Mouse (Mus musculus) midbrain, embryonic 10.5 days (tissue): ENCODE results near the gene Pdzk1ip1. TPM values are rescaled to one million over a fixed set of nuclear protein-coding genes. Genes with fewer than 3 reads are reported as not detected.
A peak's percentile ranks its signal among the peaks of the same experiment; 100 is the strongest.

ENCODE experiments used
- DNase-seq: peaks from one replicate; pipeline ENCODE4 v3.0.0-alpha.2; 2017; ENCODE audit warnings: low spot score
- H3K27ac ChIP-seq: fragments of 300-500 bp; sonication (generic); replicated peaks from 2 replicates; pipeline ENCODE4 v1.5.1; 2016; ENCODE audit warnings: mild to moderate bottlenecking
- H3K27me3 ChIP-seq: fragments of 300-500 bp; sonication (generic); 2 replicates; pipeline ENCODE4 v1.6.1; 2016; ENCODE audit warnings: low read depth, mild to moderate bottlenecking; ENCODE audit not compliant: poor library complexity, severe bottlenecking
- H3K36me3 ChIP-seq: fragments of 300-500 bp; sonication (generic); 2 replicates; pipeline ENCODE4 v1.6.1; 2016; ENCODE audit warnings: mild to moderate bottlenecking, moderate library complexity
- H3K4me1 ChIP-seq: fragments of 300-500 bp; sonication (generic); 2 replicates; pipeline ENCODE4 v1.6.1; 2016
- H3K4me3 ChIP-seq: fragments of 300-500 bp; sonication (generic); 2 replicates; pipeline ENCODE4 v1.5.1; 2016; ENCODE audit warnings: mild to moderate bottlenecking, moderate library complexity
- H3K9me3 ChIP-seq: fragments of 300-500 bp; sonication (generic); replicated peaks from 2 replicates; pipeline ENCODE4 v1.6.1; 2016; ENCODE audit warnings: mild to moderate bottlenecking
- WGBS: fragments of 180-500 bp; shearing (Covaris S2); methylation state at CpG from one replicate; pipeline ENCODE4 v1.1.7; 2016; 5-methylcytosine and 5-hydroxymethylcytosine counted together
- polyA plus RNA-seq: library from polyadenylated mRNA; unstranded; fragments of >200 nt; fragmentation: Nextera tagmentation; extraction: Ambion mirVana; gene quantifications from 2 replicates; pipeline ENCODE4 v1.2.1, GENCODE M21; 2016

The Pdzk1ip1 gene
- polyA plus RNA-seq, 1 experiment from 2014 or later: 7.9 TPM

GRCm38 (mm10) chr4:115058871-115059590 lies 29.5 kb upstream of the Pdzk1ip1 start:
- no peaks in the 10 kb centered on the region for H3K36me3 ChIP-seq
- H3K9me3 ChIP-seq: no peaks in the 10 kb centered on the region
- WGBS: 1% methylated on average over 23 of the region's 23 CpGs
- H3K4me3 ChIP-seq: peak overlapping the region; percentile 52
- peak overlapping the region; percentile 82 for H3K27ac ChIP-seq
- H3K4me1 ChIP-seq: peaks cover 37% of the 10 kb centered on the region
- DNase-seq: peak; percentile 43
- peaks cover 100% of the 10 kb centered on the region for H3K27me3 ChIP-seq

GRCm38 (mm10) chr4:115059871-115060270 lies 28.6 kb upstream of the Pdzk1ip1 start:
- Histone ChIP-seq H3K27me3 (peaks cover 100% of the 10 kb centered on the region), H3K9me3 (no peaks in the 10 kb centered on the region), H3K27ac (peak overlapping the region; percentile 82), H3K4me1 (peaks cover 38% of the 10 kb centered on the region), H3K36me3 (no peaks in the 10 kb centered on the region), H3K4me3 (peak overlapping the region; percentile 52)
- peak; percentile 46 for DNase-seq
- WGBS: 2% methylated on average over 12 of the region's 12 CpGs

- Histone ChIP-seq H3K27ac (no peak overlapping the region), H3K4me1 (peaks cover 38% of the 10 kb centered on the region), H3K9me3 (no peaks in the 10 kb centered on the region), H3K4me3 (peak overlapping the region; percentile 52), H3K36me3 (no peaks in the 10 kb centered on the region), H3K27me3 (peaks cover 100% of the 10 kb centered on the region)
- 8% methylated on average over 3 of the region's 3 CpGs for WGBS
- DNase-seq: no peak
Observed at GRCm38 (mm10) chr4:115060753-115061152, 27.8 kb upstream of the Pdzk1ip1 start.

GRCm38 (mm10) chr4:115062540-115062874 lies 26.0 kb upstream of the Pdzk1ip1 start:
- Histone ChIP-seq H3K4me3 (peak overlapping the region; percentile 59), H3K9me3 (no peaks in the 10 kb centered on the region), H3K27ac (peak overlapping the region; percentile 69), H3K4me1 (peaks cover 22% of the 10 kb centered on the region), H3K36me3 (no peaks in the 10 kb centered on the region), H3K27me3 (peaks cover 100% of the 10 kb centered on the region)
- WGBS: 4% methylated on average over 9 of the region's 9 CpGs
- peak; percentile 42 for DNase-seq

GRCm38 (mm10) chr4:115062875-115063517 lies 25.5 kb upstream of the Pdzk1ip1 start:
- Histone ChIP-seq H3K27me3 (peaks cover 100% of the 10 kb centered on the region), H3K4me3 (peak overlapping the region; percentile 59), H3K9me3 (no peaks in the 10 kb centered on the region), H3K27ac (peak overlapping the region; percentile 69), H3K4me1 (peaks cover 19% of the 10 kb centered on the region), H3K36me3 (no peaks in the 10 kb centered on the region)
- DNase-seq: peak; percentile 70
- 0% methylated on average over 55 of the region's 58 CpGs for WGBS

GRCm38 (mm10) chr4:115063518-115064239 lies 24.8 kb upstream of the Pdzk1ip1 start:
- Histone ChIP-seq H3K27me3 (peaks cover 100% of the 10 kb centered on the region), H3K4me1 (peaks cover 22% of the 10 kb centered on the region), H3K36me3 (peaks cover 3% of the 10 kb centered on the region; the same call in 1 of the 2 replicates), H3K4me3 (peak overlapping the region; percentile 59), H3K9me3 (no peaks in the 10 kb centered on the region), H3K27ac (peak overlapping the region; percentile 69)
- peak; percentile 39 for DNase-seq
- WGBS: under 1% methylated on average over 31 of the region's 31 CpGs

GRCm38 (mm10) chr4:115071668-115072067 lies 16.8 kb upstream of the Pdzk1ip1 start:
- no peak overlapping the region for H3K4me3 ChIP-seq
- H3K9me3 ChIP-seq: no peaks in the 10 kb centered on the region
- DNase-seq: no peak
- H3K27ac ChIP-seq: no peak overlapping the region
- WGBS: 53% methylated on average over 1 of the region's 1 CpGs
- peaks cover 3% of the 10 kb centered on the region; the same call in 1 of the 2 replicates for H3K36me3 ChIP-seq
- H3K27me3 ChIP-seq: peaks cover 66% of the 10 kb centered on the region
- 0 out of 2 replicates have a peak, but pooled peaks cover 3% of the 10 kb centered on the region for H3K4me1 ChIP-seq

GRCm38 (mm10) chr4:115074789-115075188 lies 13.7 kb upstream of the Pdzk1ip1 start:
- Histone ChIP-seq H3K27ac (no peak overlapping the region), H3K4me1 (peaks cover 16% of the 10 kb centered on the region), H3K4me3 (no peak overlapping the region), H3K27me3 (peaks cover 53% of the 10 kb centered on the region), H3K36me3 (no peaks in the 10 kb centered on the region), H3K9me3 (no peaks in the 10 kb centered on the region)
- WGBS: 85% methylated on average over 1 of the region's 1 CpGs
- no peak for DNase-seq

- Histone ChIP-seq H3K36me3 (no peaks in the 10 kb centered on the region), H3K4me1 (peaks cover 21% of the 10 kb centered on the region), H3K27me3 (peaks cover 47% of the 10 kb centered on the region), H3K27ac (no peak overlapping the region), H3K9me3 (no peaks in the 10 kb centered on the region), H3K4me3 (no peak overlapping the region)
- WGBS: 45% methylated on average over 3 of the region's 3 CpGs
- DNase-seq: no peak
Observed at GRCm38 (mm10) chr4:115075204-115075915, 13.1 kb upstream of the Pdzk1ip1 start.

GRCm38 (mm10) chr4:115078892-115079820 lies 9.4 kb upstream of the Pdzk1ip1 start:
- Histone ChIP-seq H3K27me3 (peaks cover 58% of the 10 kb centered on the region), H3K36me3 (no peaks in the 10 kb centered on the region), H3K27ac (peak overlapping the region; percentile 81), H3K4me3 (peak overlapping the region; percentile 23; the same call in 1 of the 2 replicates), H3K4me1 (peaks cover 21% of the 10 kb centered on the region), H3K9me3 (no peaks in the 10 kb centered on the region)
- WGBS: 25% methylated on average over 10 of the region's 10 CpGs
- peak; percentile 75 for DNase-seq

GRCm38 (mm10) chr4:115079821-115080349 lies 8.6 kb upstream of the Pdzk1ip1 start:
- H3K36me3 ChIP-seq: no peaks in the 10 kb centered on the region
- H3K4me1 ChIP-seq: peaks cover 21% of the 10 kb centered on the region
- H3K27ac ChIP-seq: peak overlapping the region; percentile 81
- no peaks in the 10 kb centered on the region for H3K9me3 ChIP-seq
- DNase-seq: no peak
- H3K27me3 ChIP-seq: peaks cover 58% of the 10 kb centered on the region
- H3K4me3 ChIP-seq: peak overlapping the region; percentile 23; the same call in 1 of the 2 replicates
- WGBS: 18% methylated on average over 5 of the region's 5 CpGs
